Mouse (Mus musculus): ENCODE data around the gene Olfr1410. TPM values are rescaled to one million over a fixed set of nuclear protein-coding genes. Genes with fewer than 3 reads are reported as not detected.

Gene Olfr1410
- polyA plus RNA-seq, 1 experiment from 2014 or later = not detected

GRCm38 (mm10) chr1:92632948-92633347, 27.4 kb downstream of the Olfr1410 start:
- peaks cover 31% of the 10 kb centered on the region for H3K36me3 ChIP-seq (replicated peaks)
- no peak for DNase-seq (ENCODE audit: extremely low spot score, low spot score)
- WGBS = 70% methylated on average over 6 of the region's 6 CpGs
- no peak overlapping the region for H3K4me3 ChIP-seq
- no peaks in the 10 kb centered on the region for H3K27me3 ChIP-seq (ENCODE audit: poor library complexity, severe bottlenecking)
- no peak overlapping the region for H3K27ac ChIP-seq
- H3K9me3 ChIP-seq = no peaks in the 10 kb centered on the region
- H3K4me1 ChIP-seq = peaks cover 12% of the 10 kb centered on the region

DNA sequence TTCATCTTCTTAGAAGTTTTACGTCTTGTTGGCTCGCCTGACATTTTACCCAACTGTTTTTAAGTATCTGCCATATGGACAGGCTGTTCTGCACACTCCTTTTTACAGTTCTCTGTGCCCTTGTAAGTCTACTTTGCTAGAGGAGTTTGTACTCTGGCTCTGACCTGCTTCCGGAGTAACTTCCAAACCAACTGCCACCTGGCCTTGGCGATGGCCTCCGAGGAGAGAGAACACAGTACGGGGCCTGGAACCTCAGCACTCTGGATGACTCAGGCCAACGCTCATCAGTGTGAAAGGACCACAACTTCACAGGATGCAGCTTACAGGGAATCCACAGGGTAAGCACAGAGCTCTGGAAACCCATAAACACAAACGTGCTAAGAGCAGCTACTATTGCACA, 28.1 kb downstream of the Olfr1410 start:
- Histone ChIP-seq H3K4me3 (no peak overlapping the region), H3K4me1 (peaks cover 12% of the 10 kb centered on the region), H3K9me3 (no peaks in the 10 kb centered on the region), H3K27me3 (ENCODE audit: poor library complexity, severe bottlenecking) (no peaks in the 10 kb centered on the region), H3K36me3 (replicated peaks) (peaks cover 39% of the 10 kb centered on the region), H3K27ac (no peak overlapping the region)
- WGBS = 90% methylated on average over 8 of the region's 8 CpGs
- DNase-seq (ENCODE audit: extremely low spot score, low spot score) = no peak

DNA sequence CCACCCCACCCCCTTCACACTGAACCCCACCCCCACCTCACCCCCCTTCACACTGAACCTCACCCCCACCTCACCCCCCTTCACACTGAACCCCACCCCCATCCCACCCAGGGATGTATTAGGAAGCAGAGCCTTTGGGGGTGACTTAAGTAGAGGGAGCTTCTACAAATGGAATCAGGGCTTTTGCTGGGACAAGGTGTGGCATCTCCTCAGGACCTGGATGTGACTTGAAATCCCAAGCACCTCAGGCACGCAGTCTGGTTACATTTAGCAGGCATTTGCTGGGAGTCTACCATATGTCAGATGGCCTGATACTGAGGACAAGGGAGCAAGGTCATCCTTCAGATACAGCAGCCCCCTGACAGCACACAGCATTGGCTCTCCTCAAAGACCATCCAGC, 29.0 kb downstream of the Olfr1410 start:
- Histone ChIP-seq H3K4me1 (peaks cover 12% of the 10 kb centered on the region), H3K27me3 (ENCODE audit: poor library complexity, severe bottlenecking) (no peaks in the 10 kb centered on the region), H3K27ac (peak overlapping the region; percentile 33; the same call in 1 of the 2 replicates), H3K36me3 (replicated peaks) (peaks cover 46% of the 10 kb centered on the region), H3K9me3 (no peaks in the 10 kb centered on the region), H3K4me3 (no peak overlapping the region)
- WGBS = 70% methylated on average over 1 of the region's 1 CpGs
- no peak for DNase-seq (ENCODE audit: extremely low spot score, low spot score)

DNA sequence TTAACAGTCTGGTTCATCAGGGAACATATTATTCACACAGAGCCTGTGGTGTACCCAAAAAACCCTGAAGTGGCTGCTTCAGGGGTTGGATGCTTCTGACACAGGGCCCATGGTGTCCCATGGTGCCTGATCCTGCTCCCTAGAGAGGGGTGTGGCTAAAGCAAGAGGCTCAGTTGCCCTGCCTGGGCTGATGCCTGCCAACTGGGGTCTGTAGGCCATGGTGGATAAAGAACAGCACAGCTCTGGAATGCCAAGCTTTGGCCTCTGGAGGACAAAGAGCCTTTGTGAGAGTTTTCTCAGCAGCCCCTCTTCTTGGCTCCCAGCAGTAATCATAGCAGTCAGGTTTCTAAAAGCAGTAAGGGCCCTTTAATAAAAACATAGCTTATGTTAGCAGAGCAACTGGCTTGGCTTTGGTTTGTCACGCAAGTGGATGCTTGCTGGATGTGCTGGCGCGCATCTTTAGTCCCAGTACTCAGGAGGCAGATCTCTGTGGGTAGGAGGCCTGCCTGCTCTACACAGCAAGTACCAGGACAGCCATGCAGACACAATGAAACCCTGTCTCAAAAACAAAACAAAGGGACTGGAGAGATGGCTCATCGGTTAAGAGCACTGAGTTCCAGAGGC, 29.5 kb downstream of the Olfr1410 start:
- WGBS = 69% methylated on average over 4 of the region's 4 CpGs
- Histone ChIP-seq H3K27me3 (ENCODE audit: poor library complexity, severe bottlenecking) (no peaks in the 10 kb centered on the region), H3K4me1 (peaks cover 15% of the 10 kb centered on the region), H3K9me3 (no peaks in the 10 kb centered on the region), H3K27ac (peak overlapping the region; percentile 33), H3K36me3 (replicated peaks) (peaks cover 46% of the 10 kb centered on the region), H3K4me3 (no peak overlapping the region)
- DNase-seq (ENCODE audit: extremely low spot score, low spot score) = no peak

- no peak overlapping the region for H3K4me3 ChIP-seq
- H3K27me3 ChIP-seq (ENCODE audit: poor library complexity, severe bottlenecking) = no peaks in the 10 kb centered on the region
- peaks cover 46% of the 10 kb centered on the region for H3K36me3 ChIP-seq (replicated peaks)
- 87% methylated on average over 8 of the region's 8 CpGs for WGBS
- H3K9me3 ChIP-seq = no peaks in the 10 kb centered on the region
- no peak overlapping the region for H3K27ac ChIP-seq
- peaks cover 24% of the 10 kb centered on the region for H3K4me1 ChIP-seq
- no peak for DNase-seq (ENCODE audit: extremely low spot score, low spot score)
These were observed 30.4 kb downstream of the Olfr1410 start for GRCm38 (mm10) chr1:92636015-92636414.

GRCm38 (mm10) chr1:92636676-92637075, 31.1 kb downstream of the Olfr1410 start:
- Histone ChIP-seq H3K9me3 (no peaks in the 10 kb centered on the region), H3K4me3 (no peak overlapping the region), H3K27me3 (ENCODE audit: poor library complexity, severe bottlenecking) (no peaks in the 10 kb centered on the region), H3K36me3 (replicated peaks) (peaks cover 46% of the 10 kb centered on the region), H3K4me1 (peaks cover 27% of the 10 kb centered on the region), H3K27ac (no peak overlapping the region)
- DNase-seq (ENCODE audit: extremely low spot score, low spot score) = no peak
- 94% methylated on average over 11 of the region's 11 CpGs for WGBS

GRCm38 (mm10) chr1:92637501-92638172, 32.1 kb downstream of the Olfr1410 start:
- H3K9me3 ChIP-seq = no peaks in the 10 kb centered on the region
- H3K4me3 ChIP-seq = no peak overlapping the region
- no peak overlapping the region for H3K27ac ChIP-seq
- peaks cover 32% of the 10 kb centered on the region for H3K4me1 ChIP-seq
- WGBS = 95% methylated on average over 15 of the region's 15 CpGs
- peaks cover 46% of the 10 kb centered on the region for H3K36me3 ChIP-seq (replicated peaks)
- H3K27me3 ChIP-seq (ENCODE audit: poor library complexity, severe bottlenecking) = no peaks in the 10 kb centered on the region
- DNase-seq (ENCODE audit: extremely low spot score, low spot score) = no peak

GRCm38 (mm10) chr1:92638181-92638580, 32.6 kb downstream of the Olfr1410 start:
- Histone ChIP-seq H3K27ac (no peak overlapping the region), H3K4me3 (no peak overlapping the region), H3K4me1 (peaks cover 36% of the 10 kb centered on the region), H3K27me3 (ENCODE audit: poor library complexity, severe bottlenecking) (no peaks in the 10 kb centered on the region), H3K9me3 (no peaks in the 10 kb centered on the region), H3K36me3 (replicated peaks) (peaks cover 46% of the 10 kb centered on the region)
- no peak for DNase-seq (ENCODE audit: extremely low spot score, low spot score)
- 96% methylated on average over 3 of the region's 3 CpGs for WGBS

DNA sequence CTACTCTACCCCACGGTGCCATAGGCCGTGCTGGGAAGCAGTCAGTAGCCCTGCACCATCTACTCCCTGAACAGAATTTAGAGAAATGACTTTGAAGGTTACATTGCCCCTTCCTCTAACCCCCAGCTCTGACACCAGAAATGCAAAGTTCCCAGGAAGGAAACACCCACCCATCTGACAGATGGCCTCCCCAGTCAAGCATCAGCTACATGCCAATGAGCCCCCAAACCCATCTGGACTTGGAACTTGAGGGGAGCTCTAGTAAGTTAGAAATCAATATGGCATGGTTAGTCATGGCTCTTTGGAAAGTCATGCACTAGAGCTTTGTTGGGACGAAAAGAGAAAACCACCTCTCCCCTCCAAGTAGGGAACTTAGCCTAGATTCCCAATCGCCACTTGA, 33.2 kb downstream of the Olfr1410 start:
- no peak for DNase-seq (ENCODE audit: extremely low spot score, low spot score)
- H3K27ac ChIP-seq = no peak overlapping the region
- peaks cover 36% of the 10 kb centered on the region for H3K4me1 ChIP-seq
- WGBS = 93% methylated on average over 4 of the region's 4 CpGs
- no peak overlapping the region for H3K4me3 ChIP-seq
- peaks cover 46% of the 10 kb centered on the region for H3K36me3 ChIP-seq (replicated peaks)
- no peaks in the 10 kb centered on the region for H3K9me3 ChIP-seq
- no peaks in the 10 kb centered on the region for H3K27me3 ChIP-seq (ENCODE audit: poor library complexity, severe bottlenecking)

DNA sequence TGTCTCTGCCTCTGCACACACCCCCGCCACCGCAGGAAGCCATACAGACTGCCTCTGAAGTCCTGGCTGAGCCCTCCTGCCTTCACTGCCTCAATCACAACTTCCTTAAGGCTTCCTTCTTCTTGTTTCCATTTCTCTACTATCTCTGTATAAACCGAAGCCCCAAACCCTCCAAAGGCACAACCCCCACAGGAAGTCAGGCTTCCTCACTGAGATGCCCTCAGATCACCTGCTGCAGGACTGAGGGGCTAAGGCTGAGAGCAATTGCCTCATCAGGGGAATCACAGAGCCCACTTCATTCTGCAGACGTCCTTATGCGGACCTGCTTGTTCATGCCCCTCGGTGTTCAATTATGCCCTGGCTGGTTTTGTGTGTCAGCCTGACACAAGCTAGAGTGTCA, 34.8 kb downstream of the Olfr1410 start:
- Histone ChIP-seq H3K4me1 (peaks cover 27% of the 10 kb centered on the region), H3K36me3 (replicated peaks) (peaks cover 41% of the 10 kb centered on the region), H3K9me3 (no peaks in the 10 kb centered on the region), H3K27me3 (ENCODE audit: poor library complexity, severe bottlenecking) (0 out of 2 replicates have a peak, but pooled peaks cover 1% of the 10 kb centered on the region), H3K4me3 (peak overlapping the region; percentile 96), H3K27ac (no peak overlapping the region)
- DNase-seq (ENCODE audit: extremely low spot score, low spot score) = no peak
- WGBS = 89% methylated on average over 6 of the region's 6 CpGs

DNA sequence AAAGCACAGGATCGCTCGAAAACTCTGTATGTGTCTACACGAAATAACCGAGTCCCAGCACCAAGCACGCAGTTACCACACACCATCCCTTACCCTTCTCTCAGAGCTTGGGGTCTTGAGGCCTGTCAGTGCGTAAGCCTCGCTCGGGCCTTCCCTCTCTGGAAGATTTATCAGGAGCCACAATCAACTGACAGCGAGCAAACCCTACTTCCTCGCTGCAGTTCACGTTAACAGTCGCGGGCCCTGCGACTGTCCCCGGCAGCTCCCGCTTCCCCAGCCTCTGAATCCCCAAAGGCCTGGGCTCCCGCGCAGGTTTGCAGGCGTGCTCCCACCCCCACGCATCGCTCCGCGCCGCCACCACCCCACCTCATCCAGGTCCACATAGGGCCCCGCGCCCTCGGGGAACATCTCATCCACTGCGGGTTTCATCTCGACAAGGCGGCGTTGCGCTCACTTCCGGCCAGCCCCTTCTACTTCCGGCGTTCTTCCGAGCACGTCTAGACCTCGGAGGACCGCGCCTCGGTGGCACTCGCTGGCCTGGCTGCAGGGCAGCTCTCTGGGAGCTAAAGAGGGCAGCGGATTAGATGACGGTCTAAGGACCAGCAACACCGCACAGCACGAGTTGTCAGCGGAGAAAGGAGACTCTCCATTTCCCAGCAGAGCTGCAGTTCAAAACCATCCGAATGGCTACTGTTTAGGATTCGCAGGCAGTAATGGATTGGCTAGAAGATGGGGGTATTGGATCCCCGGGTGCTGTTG, 36.1 kb downstream of the Olfr1410 start, which contains the start of gene Cops9:
Gene Cops9, minus strand, starts transcription at position 472 of the 759 bp plus-strand sequence.
- H3K27me3 ChIP-seq (ENCODE audit: poor library complexity, severe bottlenecking) = peaks cover 13% of the 10 kb centered on the region; the same call in 1 of the 2 replicates
- peak within 1 kb of the TSS; percentile 96 for H3K4me3 ChIP-seq
- H3K27ac ChIP-seq = peak within 1 kb of the TSS; percentile 91
- DNase-seq (ENCODE audit: extremely low spot score, low spot score) = peak; percentile 92
- peaks cover 27% of the 10 kb centered on the region for H3K4me1 ChIP-seq
- 2% methylated on average over 50 of the region's 50 CpGs for WGBS
- H3K36me3 ChIP-seq (replicated peaks) = peaks cover 28% of the 10 kb centered on the region
- no peaks in the 10 kb centered on the region for H3K9me3 ChIP-seq

DNA sequence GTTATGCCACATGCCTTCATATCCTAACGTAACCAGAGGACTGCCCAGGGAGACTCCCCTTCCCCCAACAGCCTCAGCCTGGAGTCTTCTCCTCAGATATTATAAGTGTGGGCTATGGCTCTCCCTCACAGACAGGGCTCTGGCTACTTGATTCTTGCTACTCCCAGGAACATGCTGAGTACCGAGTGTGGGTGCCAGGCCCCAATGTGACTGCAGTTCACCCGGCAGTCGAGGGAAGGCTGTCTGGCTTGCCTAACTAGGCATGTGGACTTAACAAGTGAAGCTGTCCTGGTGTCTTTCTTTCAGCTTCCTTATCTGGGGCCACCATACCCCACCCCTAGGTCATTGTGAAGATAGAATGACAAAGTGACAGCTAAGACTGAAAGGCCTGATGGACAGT, 38.1 kb downstream of the Olfr1410 start:
- Histone ChIP-seq H3K4me3 (no peak overlapping the region), H3K9me3 (no peaks in the 10 kb centered on the region), H3K4me1 (peaks cover 39% of the 10 kb centered on the region), H3K27ac (no peak overlapping the region), H3K27me3 (ENCODE audit: poor library complexity, severe bottlenecking) (peaks cover 18% of the 10 kb centered on the region; the same call in 1 of the 2 replicates), H3K36me3 (replicated peaks) (peaks cover 8% of the 10 kb centered on the region)
- no peak for DNase-seq (ENCODE audit: extremely low spot score, low spot score)
- 85% methylated on average over 4 of the region's 4 CpGs for WGBS

DNA sequence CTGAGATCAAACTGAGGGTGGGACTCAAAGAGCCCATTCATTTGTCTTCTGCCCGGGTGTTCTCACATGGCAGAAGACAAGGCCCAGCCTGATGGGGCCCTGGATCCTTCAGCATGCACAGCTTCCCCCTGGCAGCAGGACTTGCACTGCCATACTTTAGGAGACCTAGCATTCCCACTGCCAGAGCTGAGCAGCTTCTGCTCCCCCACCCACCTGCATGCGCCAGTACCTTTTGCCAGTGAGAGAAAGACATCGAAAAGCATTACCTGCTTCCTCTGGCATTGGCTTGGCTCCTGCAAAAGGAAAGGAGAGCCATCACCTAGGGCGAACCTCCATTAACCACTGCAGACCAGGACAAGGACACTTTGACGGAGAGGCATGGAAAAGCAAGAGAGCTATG, 39.3 kb downstream of the Olfr1410 start:
- no peak for DNase-seq (ENCODE audit: extremely low spot score, low spot score)
- no peaks in the 10 kb centered on the region for H3K36me3 ChIP-seq (replicated peaks)
- 84% methylated on average over 5 of the region's 5 CpGs for WGBS
- H3K4me1 ChIP-seq = peaks cover 38% of the 10 kb centered on the region
- H3K27ac ChIP-seq = no peak overlapping the region
- no peak overlapping the region for H3K4me3 ChIP-seq
- no peaks in the 10 kb centered on the region for H3K9me3 ChIP-seq
- H3K27me3 ChIP-seq (ENCODE audit: poor library complexity, severe bottlenecking) = peaks cover 18% of the 10 kb centered on the region; the same call in 1 of the 2 replicates

All from forebrain, embryonic 10.5 days (tissue).